Mouse (Mus musculus) retina, embryonic 14.5 days (tissue): ENCODE data around the gene Vsig2.

ENCODE experiments used
- DNase-seq: peaks from one replicate; pipeline ENCODE4 v3.0.0-alpha.2; 2015; ENCODE audit warnings: low spot score

Vsig2 gene

GRCm38 (mm10) chr9:37539170-37540025 lies at the start of gene Vsig2:
Vsig2 (plus strand) TSS chr9:37539255.
- no peak for DNase-seq

- DNase-seq: peak; percentile 65
These were observed 49.5 kb upstream of the Vsig2 start for GRCm38 (mm10) chr9:37489446-37490120.

GRCm38 (mm10) chr9:37495761-37496160 lies 43.3 kb upstream of the Vsig2 start:
- DNase-seq: no peak

- DNase-seq: no peak
These were observed 42.7 kb upstream of the Vsig2 start for GRCm38 (mm10) chr9:37496325-37496724.

- DNase-seq: no peak
These were observed 38.9 kb upstream of the Vsig2 start for GRCm38 (mm10) chr9:37500201-37500600.

- DNase-seq: no peak
These were observed 37.9 kb upstream of the Vsig2 start for GRCm38 (mm10) chr9:37501170-37501569.

- no peak for DNase-seq
These were observed 34.7 kb upstream of the Vsig2 start for GRCm38 (mm10) chr9:37504348-37504747.

GRCm38 (mm10) chr9:37506023-37506422 lies 33.0 kb upstream of the Vsig2 start:
- no peak for DNase-seq

- no peak for DNase-seq
These were observed 27.0 kb upstream of the Vsig2 start for GRCm38 (mm10) chr9:37512097-37512496.

- DNase-seq: no peak
These were observed 24.6 kb upstream of the Vsig2 start for GRCm38 (mm10) chr9:37514456-37514855.

GRCm38 (mm10) chr9:37517467-37517866 lies 21.6 kb upstream of the Vsig2 start:
- no peak for DNase-seq

- no peak for DNase-seq
These were observed 20.1 kb upstream of the Vsig2 start for GRCm38 (mm10) chr9:37518991-37519390.

- DNase-seq: no peak
These were observed 19.1 kb upstream of the Vsig2 start for GRCm38 (mm10) chr9:37519995-37520394.

- no peak for DNase-seq
These were observed 13.6 kb upstream of the Vsig2 start for GRCm38 (mm10) chr9:37525461-37525860.

GRCm38 (mm10) chr9:37526443-37527395 lies 12.3 kb upstream of the Vsig2 start:
- DNase-seq: no peak

- DNase-seq: no peak
These were observed 11.4 kb upstream of the Vsig2 start, which contains the start of gene Esam for GRCm38 (mm10) chr9:37527396-37528224. Esam (plus strand) TSS chr9:37528078.

GRCm38 (mm10) chr9:37528225-37528970 lies 10.7 kb upstream of the Vsig2 start:
- DNase-seq: no peak

- peak; percentile 47 for DNase-seq
These were observed 8.8 kb upstream of the Vsig2 start for GRCm38 (mm10) chr9:37530031-37530887.

- DNase-seq: peak; percentile 86
These were observed 8.0 kb upstream of the Vsig2 start for GRCm38 (mm10) chr9:37530888-37531705.
